Mouse (Mus musculus): ENCODE data around the gene Kcnj11.

- TF ChIP-seq CTCF (IDR thresholded peaks at IDR 0.05; ENCODE audit: borderline replicate concordance, insufficient read depth, low read length) (no peak), POLR2A (IDR thresholded peaks at IDR 0.05; ENCODE audit: low read depth, low read length) (no peak)
Measured at GRCm38 (mm10) chr7:46063296-46063695, 37.3 kb downstream of the Kcnj11 start.
